Mouse (Mus musculus) subcutaneous adipose tissue, adult 2 months (tissue): ENCODE results near the gene Tmem132e. TPM values are rescaled to one million over a fixed set of nuclear protein-coding genes. Genes with fewer than 3 reads are reported as not detected.

Experiments
- polyA plus RNA-seq: library from polyadenylated mRNA; depleted of rRNA; stranded (reverse); fragments of >200 nt; gene quantifications from 2 replicates; pipeline ENCODE4 v1.2.3, GENCODE M21; 2012; ENCODE audit warnings: low replicate concordance; rRNA removed

The Tmem132e gene
- 0.06 and 2.8 TPM in 2 replicates for polyA plus RNA-seq

DNA sequence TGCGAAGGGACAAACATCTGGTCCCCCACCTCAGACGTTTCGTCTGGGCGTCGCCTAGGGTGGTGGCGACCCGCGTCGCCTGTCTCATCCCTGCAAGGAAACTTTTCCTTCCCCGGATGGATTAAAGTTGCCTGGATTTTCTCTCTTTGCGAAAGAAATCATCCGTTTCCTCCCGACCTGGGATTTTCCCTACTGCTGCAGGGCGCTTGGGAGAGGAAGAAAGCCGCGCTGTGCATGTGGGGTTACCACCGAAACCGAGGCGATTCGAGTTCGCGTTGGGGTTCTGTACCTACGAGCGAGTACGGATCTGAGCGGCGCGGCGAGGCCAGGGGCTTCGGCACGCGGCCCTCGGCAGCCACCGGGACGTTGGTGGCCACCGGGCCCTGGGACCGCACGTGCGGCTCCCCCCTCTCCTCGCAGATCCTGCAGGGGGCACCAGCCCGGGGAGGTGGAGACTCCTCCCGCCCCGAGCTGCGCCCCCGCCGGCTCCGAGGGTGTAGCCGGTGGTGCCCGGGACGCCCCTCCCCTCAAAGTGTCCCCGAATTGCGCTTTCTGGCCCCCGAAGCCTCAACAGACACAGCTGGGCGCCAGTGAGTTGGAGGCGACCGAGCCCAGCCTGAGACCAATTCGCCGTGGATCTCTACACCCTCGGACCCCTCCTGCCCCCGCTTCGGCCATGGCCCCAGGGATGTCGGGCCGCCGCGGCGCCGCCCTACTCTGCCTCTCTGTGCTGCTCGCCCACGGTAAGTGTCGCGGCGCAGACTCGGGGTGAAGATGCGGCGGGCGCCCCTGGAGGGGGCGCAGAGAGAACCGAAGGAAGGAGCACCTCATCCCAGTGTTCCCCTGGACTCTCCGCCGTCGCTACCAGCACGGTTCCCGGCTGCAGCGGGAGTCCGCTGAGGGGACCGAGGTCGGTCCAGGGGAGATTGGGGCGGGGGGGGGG lies at the start of gene Tmem132e:
Gene Tmem132e, plus strand, starts transcription at position 530 of the 943 bp plus-strand sequence.

Other genes starting within 250 kb of the Tmem132e start
- gene Ccl1, start 83.2 kb upstream of the Tmem132e start, polyA plus RNA-seq: not detected in 2 replicates